Mouse (Mus musculus): Measurements from ENCODE around the gene Nr1h3. TPM values are rescaled to one million over a fixed set of nuclear protein-coding genes. Genes with fewer than 3 reads are reported as not detected.
"Not testable (repeated sequence)": the region's sequence is repeated elsewhere in the genome, so short reads cannot be mapped to it uniquely, and the experiment has no call there.

The Nr1h3 gene
- 12.8 and 14.3 TPM in 2 replicates for polyA plus RNA-seq (2015; fragmentation: Nextera tagmentation; extraction: Ambion mirVana)

DNA sequence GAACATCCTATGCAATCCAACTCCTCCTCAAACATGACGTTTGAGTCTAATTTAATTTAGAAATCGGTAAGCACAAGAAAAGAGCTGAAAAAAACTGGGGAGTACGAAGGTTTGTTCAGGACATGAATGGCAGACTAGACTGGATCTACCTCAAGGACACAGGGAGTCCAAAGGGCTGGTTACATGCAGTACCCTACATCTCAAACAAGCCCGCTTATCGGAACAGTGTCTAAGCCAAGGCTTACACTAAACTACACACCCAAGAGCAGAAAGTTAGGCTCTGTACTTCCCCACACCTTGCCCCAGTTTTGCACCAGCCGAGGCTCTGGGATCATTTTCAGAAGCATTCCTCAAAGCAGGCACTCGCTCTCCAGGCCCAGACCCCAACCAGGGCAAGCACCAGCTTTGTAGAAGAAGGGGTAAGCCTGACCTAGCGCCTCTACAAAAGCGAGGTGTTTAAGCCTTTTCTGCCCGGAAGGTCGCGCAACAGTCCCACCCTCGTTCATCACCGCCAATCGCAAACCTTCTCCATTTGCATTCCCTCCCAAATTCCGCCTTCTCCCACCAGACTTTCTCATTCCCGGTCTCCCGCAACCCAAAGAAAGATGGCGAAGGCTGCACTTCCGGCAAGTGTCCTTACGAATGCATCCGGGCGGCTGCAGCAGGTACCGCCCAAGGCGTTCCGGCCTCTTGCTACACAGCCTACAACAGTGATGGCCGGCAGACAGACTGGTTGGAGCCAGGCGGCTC is at the start of gene Nr1h3, which contains the start of gene Acp2:
TSS of gene Nr1h3 (minus strand) at position 613 of the 750 bp plus-strand sequence.
TSS of gene Acp2 (plus strand) at position 664 of the 750 bp plus-strand sequence.
- ATAC-seq, result peak; percentile 97

DNA sequence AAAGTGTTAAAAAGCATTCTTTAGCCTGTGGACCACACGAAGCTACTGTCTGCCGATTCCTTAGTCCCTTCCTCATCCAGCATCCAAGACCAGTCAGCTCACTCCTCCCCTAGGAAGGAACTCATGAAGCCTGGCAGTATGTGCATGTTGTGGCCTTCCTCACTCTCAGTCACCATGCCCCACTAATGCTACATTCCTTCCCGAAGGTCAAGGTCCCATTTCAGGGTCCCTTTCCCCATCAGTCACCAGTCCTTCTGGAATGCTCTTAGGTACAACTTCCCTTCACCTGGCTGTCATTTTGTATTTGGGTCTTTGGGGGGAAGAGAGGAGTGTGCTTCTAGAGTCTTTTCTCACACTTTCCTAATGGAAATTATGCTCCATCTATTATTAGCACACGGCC is 49.4 kb upstream of the Nr1h3 start:
- WGBS, result 72% methylated on average over 4 of the region's 4 CpGs
- no peak overlapping the region for H3K4me3 ChIP-seq (replicated peaks)
- peaks cover 11% of the 10 kb centered on the region for H3K4me1 ChIP-seq (replicated peaks)
- no peaks in the 10 kb centered on the region for H3K9me3 ChIP-seq
- peaks cover 14% of the 10 kb centered on the region; the same call in 1 of the 2 replicates for H3K27me3 ChIP-seq (replicated peaks)
- H3K27ac ChIP-seq, result no peak overlapping the region
- H3K9ac ChIP-seq, result no peak overlapping the region
- no peak overlapping the region for H3K4me2 ChIP-seq (replicated peaks)
- ATAC-seq, result no peak
- no peaks in the 10 kb centered on the region for H3K36me3 ChIP-seq

More for the DNA sequence above, at the start of gene Nr1h3, which contains the start of gene Acp2:
- no peaks in the 10 kb centered on the region for H3K9me3 ChIP-seq
- H3K4me1 ChIP-seq (replicated peaks), result peaks cover 10% of the 10 kb centered on the region
- H3K27me3 ChIP-seq (replicated peaks), result no peaks in the 10 kb centered on the region
- peak within 1 kb of the TSS; percentile 95 for H3K27ac ChIP-seq
- peak within 1 kb of the TSS; percentile 64 for H3K4me2 ChIP-seq (replicated peaks)
- H3K36me3 ChIP-seq, result peaks cover 6% of the 10 kb centered on the region; the same call in 1 of the 2 replicates
- peak within 1 kb of the TSS; percentile 59 for H3K4me3 ChIP-seq (replicated peaks)
- WGBS, result 2% methylated on average over 28 of the region's 28 CpGs
- peak within 1 kb of the TSS; percentile 73 for H3K9ac ChIP-seq

DNA sequence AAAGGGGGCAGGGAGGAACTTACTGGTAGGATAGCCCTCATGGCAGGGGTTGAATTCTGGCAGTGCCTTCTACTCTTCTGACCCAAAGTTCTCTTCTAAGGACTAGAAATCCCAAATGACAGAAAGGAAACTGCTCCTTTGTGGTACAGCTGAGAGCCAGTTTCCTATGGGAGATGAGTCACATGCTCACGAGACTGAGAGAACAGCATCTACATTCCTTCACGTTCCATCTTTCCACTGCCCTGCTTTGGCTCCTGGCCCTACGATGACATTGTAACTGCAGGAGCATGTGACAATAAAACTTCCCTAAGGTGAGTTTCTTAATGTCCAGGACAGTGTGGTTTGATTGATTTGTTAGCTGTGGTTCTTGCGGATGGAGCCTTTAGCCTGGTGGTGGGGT is 45.7 kb upstream of the Nr1h3 start:
- Histone ChIP-seq H3K9ac (no peak overlapping the region), H3K36me3 (no peaks in the 10 kb centered on the region), H3K4me1 (replicated peaks) (no peaks in the 10 kb centered on the region), H3K27ac (no peak overlapping the region), H3K27me3 (replicated peaks) (no peaks in the 10 kb centered on the region), H3K4me3 (replicated peaks) (no peak overlapping the region), H3K9me3 (no peaks in the 10 kb centered on the region), H3K4me2 (replicated peaks) (no peak overlapping the region)
- 77% methylated on average over 4 of the region's 4 CpGs for WGBS
- no peak for ATAC-seq

DNA sequence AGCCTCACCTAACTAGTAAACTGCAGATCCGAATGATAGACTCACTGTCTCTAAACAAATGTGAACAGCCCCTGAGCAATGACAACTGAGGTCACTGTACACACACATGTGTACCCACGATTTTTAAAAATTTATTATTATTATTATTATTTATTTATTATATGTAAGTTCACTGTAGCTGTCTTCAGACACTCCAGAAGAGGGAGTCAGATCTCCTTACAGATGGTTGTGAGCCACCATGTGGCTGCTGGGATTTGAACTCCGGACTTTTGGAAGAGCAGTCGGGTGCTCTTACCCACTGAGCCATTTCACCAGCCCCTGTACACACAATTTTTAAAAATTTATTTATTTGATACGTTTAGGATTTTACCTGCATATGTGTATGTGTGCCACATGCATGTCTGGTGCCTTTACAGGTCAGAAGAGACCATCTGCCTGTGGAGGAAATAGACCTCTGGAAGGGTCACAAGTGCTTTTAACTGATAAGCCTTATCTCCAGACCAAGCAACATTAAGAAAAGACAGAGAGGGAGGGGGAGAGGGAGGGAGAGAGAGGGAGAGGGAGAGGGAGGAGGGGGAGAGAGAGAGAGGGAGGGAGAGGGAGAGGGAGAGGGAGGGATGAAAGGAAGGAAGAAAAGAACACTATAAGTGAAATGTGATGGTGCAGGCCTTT is 42.1 kb upstream of the Nr1h3 start:
- Histone ChIP-seq H3K4me1 (replicated peaks) (no peaks in the 10 kb centered on the region), H3K27me3 (replicated peaks) (no peaks in the 10 kb centered on the region), H3K9ac (no peak overlapping the region), H3K4me2 (replicated peaks) (no peak overlapping the region), H3K9me3 (no peaks in the 10 kb centered on the region), H3K27ac (no peak overlapping the region), H3K36me3 (no peaks in the 10 kb centered on the region), H3K4me3 (replicated peaks) (no peak overlapping the region)
- peak; percentile 45; the same call in 1 of the 2 replicates for ATAC-seq
- WGBS, result 74% methylated on average over 5 of the region's 5 CpGs

DNA sequence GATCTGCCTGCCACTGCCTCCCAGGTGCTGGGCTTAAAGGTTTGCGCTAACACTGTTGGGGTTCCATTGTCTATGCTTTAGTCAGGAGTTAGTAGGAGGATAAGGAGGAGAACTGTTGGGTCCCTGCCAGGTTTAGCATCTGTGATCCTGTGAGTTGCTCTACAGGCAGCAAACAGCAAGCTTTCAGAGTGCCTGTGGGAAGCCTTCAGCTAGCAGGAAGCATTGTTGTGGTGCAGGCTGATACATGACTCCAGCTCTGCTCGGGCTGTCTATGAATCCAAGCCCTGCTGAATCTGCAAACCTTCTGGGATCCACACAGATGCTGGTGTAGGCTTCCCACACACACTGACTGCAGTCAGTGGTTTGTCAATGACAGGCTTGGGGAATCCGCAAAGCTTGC is 40.8 kb upstream of the Nr1h3 start:
- ATAC-seq, result no peak
- 69% methylated on average over 3 of the region's 3 CpGs for WGBS
- H3K9ac ChIP-seq, result no peak overlapping the region
- H3K27ac ChIP-seq, result no peak overlapping the region
- no peaks in the 10 kb centered on the region for H3K4me1 ChIP-seq (replicated peaks)
- no peaks in the 10 kb centered on the region for H3K27me3 ChIP-seq (replicated peaks)
- no peak overlapping the region for H3K4me3 ChIP-seq (replicated peaks)
- no peak overlapping the region for H3K4me2 ChIP-seq (replicated peaks)
- no peaks in the 10 kb centered on the region for H3K36me3 ChIP-seq
- H3K9me3 ChIP-seq, result no peaks in the 10 kb centered on the region

DNA sequence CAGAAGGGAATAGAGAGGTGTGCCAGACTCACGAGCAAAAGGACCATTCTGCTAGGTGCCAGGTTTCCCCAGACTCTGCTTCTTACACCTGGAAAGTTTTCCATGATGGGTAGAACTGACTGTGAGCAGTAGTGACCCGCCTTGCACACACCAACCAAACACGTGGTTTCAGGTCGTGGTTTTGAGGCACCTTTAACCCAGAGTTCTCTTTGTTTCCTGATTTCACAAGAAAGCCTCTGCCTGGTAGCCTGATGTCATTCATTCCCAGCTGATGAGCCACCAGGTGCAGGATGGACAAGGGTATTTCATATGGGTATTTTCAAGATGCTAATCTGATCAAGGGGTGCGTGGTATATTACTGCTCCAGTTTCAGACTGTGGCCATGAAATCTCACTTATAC is 39.9 kb upstream of the Nr1h3 start:
- Histone ChIP-seq H3K27me3 (replicated peaks) (no peaks in the 10 kb centered on the region), H3K4me1 (replicated peaks) (no peaks in the 10 kb centered on the region), H3K9ac (no peak overlapping the region), H3K36me3 (no peaks in the 10 kb centered on the region), H3K9me3 (no peaks in the 10 kb centered on the region), H3K27ac (no peak overlapping the region), H3K4me2 (replicated peaks) (no peak overlapping the region), H3K4me3 (replicated peaks) (no peak overlapping the region)
- ATAC-seq, result no peak
- WGBS, result 60% methylated on average over 5 of the region's 5 CpGs

DNA sequence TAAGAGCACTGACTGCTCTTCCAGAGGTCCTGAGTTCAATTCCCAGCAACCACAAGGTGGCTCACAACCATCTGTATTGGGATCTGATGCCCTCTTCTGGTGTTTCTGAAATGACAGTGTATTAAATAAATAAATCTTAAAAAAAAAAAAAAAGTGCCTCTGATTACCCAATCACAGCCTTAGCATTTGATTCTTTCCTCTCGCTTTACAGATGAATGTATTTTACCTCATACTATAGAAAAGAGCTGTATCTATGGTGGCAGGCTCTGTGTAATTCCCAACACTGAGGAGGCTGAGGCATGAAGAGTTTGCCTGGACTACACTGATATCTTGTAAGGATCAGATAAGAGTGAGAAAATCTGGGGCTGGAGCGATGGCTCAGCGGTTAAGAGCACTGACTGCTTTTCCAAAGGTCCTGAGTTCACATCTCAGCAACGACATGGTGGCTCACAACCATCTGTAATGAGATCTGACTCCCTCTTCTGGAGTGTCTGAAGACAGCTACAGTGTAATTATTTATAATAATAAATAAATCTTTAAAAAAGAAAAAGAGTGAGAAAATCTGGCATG is 35.0 kb upstream of the Nr1h3 start:
- 11% methylated on average over 4 of the region's 4 CpGs for WGBS
- Histone ChIP-seq H3K4me3 (replicated peaks) (peak overlapping the region; percentile 61), H3K27ac (peak overlapping the region; percentile 93), H3K4me2 (replicated peaks) (peak overlapping the region; percentile 91)
- H3K36me3 ChIP-seq; H3K27me3 ChIP-seq (replicated peaks); H3K9me3 ChIP-seq; H3K4me1 ChIP-seq (replicated peaks); H3K9ac ChIP-seq: not testable (repeated sequence)
- peak; percentile 59 for ATAC-seq

DNA sequence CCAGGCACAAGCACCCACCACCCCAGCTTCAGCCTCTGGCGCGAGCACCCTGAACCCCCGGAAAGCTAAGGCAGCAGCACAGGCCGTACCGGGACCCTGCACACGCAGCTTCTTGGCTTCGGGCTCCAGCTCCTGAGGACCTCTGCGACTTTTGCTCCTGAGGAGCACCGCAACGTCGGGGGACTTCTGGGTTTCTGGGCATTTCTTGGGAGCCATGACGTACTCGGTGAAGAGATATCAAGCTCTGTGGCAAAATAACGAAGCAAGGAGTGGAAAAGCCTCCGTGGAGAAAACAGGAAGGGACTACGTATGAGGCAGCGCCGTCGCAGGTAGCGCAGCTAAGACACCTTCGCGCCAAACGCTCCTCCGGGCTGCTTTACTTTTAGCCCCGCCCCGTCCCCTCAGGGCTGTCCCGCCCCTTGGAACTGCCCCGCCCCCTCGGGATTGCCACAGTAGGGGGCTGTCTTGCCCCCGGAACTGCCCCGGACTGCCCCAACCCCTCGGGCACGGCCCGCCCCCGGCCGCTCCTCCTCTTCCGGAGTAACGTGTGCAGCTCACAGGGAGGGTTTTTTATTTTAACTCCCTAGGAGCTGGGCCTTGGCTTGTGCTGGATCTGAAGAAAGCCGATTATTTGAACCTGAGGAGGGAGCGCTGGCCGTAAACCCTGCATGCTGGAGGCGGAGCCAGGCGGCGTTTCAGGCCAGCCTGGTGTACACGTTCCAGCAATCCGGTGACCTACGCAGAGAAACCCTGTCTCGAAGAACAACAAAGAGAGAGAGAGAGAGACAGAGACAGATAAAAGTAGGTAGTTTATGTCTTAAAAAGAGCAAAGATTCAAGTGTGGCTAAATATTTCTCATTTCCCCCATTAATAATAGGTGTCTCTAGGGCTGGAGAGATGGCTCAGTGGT is 34.2 kb upstream of the Nr1h3 start, which contains the start of gene Ddb2:
TSS of gene Ddb2 (minus strand) at position 382 of the 910 bp plus-strand sequence.
- Histone ChIP-seq H3K27me3 (replicated peaks) (no peaks in the 10 kb centered on the region), H3K9me3 (no peaks in the 10 kb centered on the region), H3K4me2 (replicated peaks) (peak within 1 kb of the TSS; percentile 91), H3K36me3 (no peaks in the 10 kb centered on the region), H3K9ac (peak within 1 kb of the TSS; percentile 65), H3K4me3 (replicated peaks) (peak within 1 kb of the TSS; percentile 61), H3K27ac (peak within 1 kb of the TSS; percentile 93), H3K4me1 (replicated peaks) (no peaks in the 10 kb centered on the region)
- under 1% methylated on average over 48 of the region's 48 CpGs for WGBS
- ATAC-seq, result peak; percentile 99

DNA sequence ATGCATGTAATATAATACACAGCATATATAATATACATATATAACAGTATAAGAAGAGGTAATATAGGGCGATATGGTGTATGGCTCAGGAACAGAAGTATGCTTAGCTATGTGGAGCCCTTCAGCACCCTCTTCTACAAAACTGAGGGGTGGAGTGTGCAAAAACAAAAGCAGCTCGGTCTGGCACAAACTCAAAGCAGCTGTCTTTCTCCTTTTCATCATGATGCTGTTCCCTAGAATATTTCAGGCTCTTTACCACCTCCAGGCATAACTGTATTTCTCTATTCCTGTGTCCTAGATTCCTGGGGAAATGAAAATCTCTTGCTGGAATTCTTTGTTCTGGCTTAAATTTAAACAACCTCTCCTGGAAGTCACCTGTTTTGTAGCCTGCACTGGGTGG is 27.1 kb upstream of the Nr1h3 start:
- Histone ChIP-seq H3K9ac (no peak overlapping the region), H3K4me1 (replicated peaks) (no peaks in the 10 kb centered on the region), H3K27ac (no peak overlapping the region), H3K4me3 (replicated peaks) (no peak overlapping the region), H3K27me3 (replicated peaks) (no peaks in the 10 kb centered on the region), H3K36me3 (no peaks in the 10 kb centered on the region), H3K4me2 (replicated peaks) (no peak overlapping the region), H3K9me3 (no peaks in the 10 kb centered on the region)
- 86% methylated on average over 2 of the region's 2 CpGs for WGBS
- ATAC-seq, result no peak

DNA sequence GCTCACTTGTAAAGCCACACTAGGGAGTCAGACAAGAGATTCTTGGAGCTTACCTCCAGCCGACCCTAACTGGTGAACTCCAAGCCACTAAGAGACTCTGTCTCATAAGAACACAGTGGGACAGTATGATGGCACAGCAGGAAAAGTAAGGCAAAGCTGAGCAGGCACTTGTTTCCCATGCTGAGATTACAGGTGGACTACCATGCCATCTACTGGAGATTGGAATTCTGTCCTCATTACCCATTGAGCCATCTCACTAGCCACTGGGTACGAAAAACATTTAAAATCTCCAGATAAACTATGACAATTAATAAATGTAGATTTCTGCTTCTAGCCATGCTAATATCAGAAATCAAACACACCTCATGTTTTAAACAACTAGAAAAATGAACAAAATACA is 21.0 kb upstream of the Nr1h3 start:
- no peaks in the 10 kb centered on the region for H3K4me1 ChIP-seq (replicated peaks)
- 83% methylated on average over 2 of the region's 2 CpGs for WGBS
- H3K27ac ChIP-seq, result no peak overlapping the region
- no peak for ATAC-seq
- H3K36me3 ChIP-seq, result no peaks in the 10 kb centered on the region
- H3K9ac ChIP-seq, result no peak overlapping the region
- no peaks in the 10 kb centered on the region for H3K27me3 ChIP-seq (replicated peaks)
- no peak overlapping the region for H3K4me2 ChIP-seq (replicated peaks)
- no peaks in the 10 kb centered on the region for H3K9me3 ChIP-seq
- no peak overlapping the region for H3K4me3 ChIP-seq (replicated peaks)

DNA sequence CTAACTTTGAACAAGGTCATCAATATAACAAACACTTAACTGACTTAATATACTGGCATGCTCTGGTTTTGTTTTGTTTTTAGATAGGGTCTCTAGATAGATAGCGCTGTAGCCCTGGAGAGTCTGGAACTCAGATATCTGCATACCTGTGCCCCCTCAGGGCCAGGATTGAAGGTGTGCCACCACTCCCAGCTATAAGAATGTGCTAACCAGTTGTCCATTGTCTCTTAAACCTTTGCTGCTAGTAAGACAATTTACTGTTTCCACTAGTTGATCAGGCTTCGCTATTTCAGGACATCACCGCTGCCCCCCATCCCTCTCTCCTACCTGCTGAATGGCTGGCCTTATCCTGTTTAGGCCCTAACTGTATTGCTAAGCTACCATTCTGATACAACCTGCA is 17.9 kb upstream of the Nr1h3 start:
- Histone ChIP-seq H3K4me1 (replicated peaks) (no peaks in the 10 kb centered on the region), H3K36me3 (no peaks in the 10 kb centered on the region), H3K27ac (no peak overlapping the region), H3K4me3 (replicated peaks) (no peak overlapping the region), H3K9me3 (no peaks in the 10 kb centered on the region), H3K27me3 (replicated peaks) (no peaks in the 10 kb centered on the region), H3K9ac (no peak overlapping the region), H3K4me2 (replicated peaks) (no peak overlapping the region)
- ATAC-seq, result no peak
- 92% methylated on average over 3 of the region's 3 CpGs for WGBS

DNA sequence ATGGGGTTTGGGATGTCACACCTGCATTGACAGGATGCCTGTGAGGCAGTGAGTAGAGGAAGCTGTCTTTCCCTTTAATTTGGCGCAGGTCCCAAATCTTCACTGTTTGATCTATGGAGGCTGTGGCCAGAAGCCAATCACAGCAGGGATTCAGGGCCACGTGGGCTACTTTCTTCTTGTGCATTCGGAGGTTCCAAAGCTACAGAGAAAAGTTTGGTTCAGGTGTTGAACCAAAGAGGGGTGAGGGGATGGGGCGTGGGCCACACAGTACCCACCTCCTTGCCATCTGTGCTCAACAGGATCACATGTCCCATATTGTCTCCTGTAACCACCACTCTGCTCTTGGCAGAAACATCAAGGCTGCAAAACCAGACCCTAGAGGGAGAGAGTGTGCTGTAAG is 14.4 kb upstream of the Nr1h3 start:
- no peaks in the 10 kb centered on the region for H3K27me3 ChIP-seq (replicated peaks)
- H3K9me3 ChIP-seq, result no peaks in the 10 kb centered on the region
- ATAC-seq, result no peak
- H3K4me2 ChIP-seq (replicated peaks), result no peak overlapping the region
- 60% methylated on average over 4 of the region's 4 CpGs for WGBS
- H3K4me3 ChIP-seq (replicated peaks), result no peak overlapping the region
- no peak overlapping the region for H3K27ac ChIP-seq
- no peak overlapping the region for H3K9ac ChIP-seq
- H3K4me1 ChIP-seq (replicated peaks), result no peaks in the 10 kb centered on the region
- peaks cover 3% of the 10 kb centered on the region for H3K36me3 ChIP-seq
